Mouse (Mus musculus) heart, adult 11 months (tissue): Measurements from ENCODE around the gene Ankrd42.
A peak's percentile ranks its signal among the peaks of the same experiment; 100 is the strongest.

Experiments used
- DNase-seq: peaks from one replicate; pipeline ENCODE4 v3.0.0; 2022

Gene Ankrd42

DNA sequence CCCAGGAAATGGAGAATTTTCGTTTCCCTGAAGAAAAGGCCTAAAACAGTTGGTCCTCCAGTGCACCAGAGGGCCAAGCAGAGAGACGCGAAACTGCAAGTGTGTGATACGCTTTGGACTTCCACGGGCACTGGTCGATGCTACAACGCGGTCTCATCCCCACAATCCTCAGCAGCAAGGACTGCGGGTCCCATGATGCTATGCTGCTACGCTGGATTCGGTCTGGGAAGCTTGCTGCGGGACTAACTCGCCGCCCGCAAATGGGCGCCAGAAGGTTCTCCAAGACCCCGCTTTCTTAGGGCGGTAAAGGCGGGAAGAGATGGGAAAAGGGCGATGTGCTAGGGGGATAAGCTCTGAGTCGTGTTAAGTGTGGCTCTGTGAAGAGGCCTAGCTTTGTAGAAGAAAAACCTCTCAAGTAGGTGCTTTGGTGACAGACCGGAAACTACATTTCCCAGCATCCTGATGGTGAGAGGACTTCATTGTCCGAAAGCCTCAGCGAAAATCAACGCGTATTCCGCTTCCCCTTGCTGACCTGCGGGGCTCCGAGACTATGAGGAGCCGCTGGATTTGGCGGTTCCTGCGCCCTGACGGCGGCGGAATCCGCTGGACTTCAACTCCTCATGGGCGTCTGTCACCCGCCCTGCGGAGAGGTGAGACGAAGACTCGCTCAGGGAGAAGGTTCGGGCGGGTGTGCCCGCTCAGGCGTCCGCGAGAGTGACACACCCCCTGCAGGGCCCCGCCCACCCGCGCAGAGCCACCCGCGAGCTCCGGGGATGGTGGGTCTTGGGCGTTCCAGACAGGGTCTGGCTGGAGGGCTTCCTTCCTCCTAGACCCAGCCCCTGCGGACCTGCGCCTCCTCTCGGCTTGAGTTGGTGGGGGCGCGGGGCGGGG lies 75.7 kb downstream of the Ankrd42 start, which contains the start of gene Ccdc90b:
Ccdc90b (plus strand) TSS at position 164 of the 891 bp plus-strand sequence.
- DNase-seq = peak; percentile 99

- DNase-seq = no peak
Observed at GRCm38 (mm10) chr7:92558744-92559143, 78.2 kb downstream of the Ankrd42 start.

- no peak for DNase-seq
Observed at GRCm38 (mm10) chr7:92550990-92551392, 86.0 kb downstream of the Ankrd42 start.

DNA sequence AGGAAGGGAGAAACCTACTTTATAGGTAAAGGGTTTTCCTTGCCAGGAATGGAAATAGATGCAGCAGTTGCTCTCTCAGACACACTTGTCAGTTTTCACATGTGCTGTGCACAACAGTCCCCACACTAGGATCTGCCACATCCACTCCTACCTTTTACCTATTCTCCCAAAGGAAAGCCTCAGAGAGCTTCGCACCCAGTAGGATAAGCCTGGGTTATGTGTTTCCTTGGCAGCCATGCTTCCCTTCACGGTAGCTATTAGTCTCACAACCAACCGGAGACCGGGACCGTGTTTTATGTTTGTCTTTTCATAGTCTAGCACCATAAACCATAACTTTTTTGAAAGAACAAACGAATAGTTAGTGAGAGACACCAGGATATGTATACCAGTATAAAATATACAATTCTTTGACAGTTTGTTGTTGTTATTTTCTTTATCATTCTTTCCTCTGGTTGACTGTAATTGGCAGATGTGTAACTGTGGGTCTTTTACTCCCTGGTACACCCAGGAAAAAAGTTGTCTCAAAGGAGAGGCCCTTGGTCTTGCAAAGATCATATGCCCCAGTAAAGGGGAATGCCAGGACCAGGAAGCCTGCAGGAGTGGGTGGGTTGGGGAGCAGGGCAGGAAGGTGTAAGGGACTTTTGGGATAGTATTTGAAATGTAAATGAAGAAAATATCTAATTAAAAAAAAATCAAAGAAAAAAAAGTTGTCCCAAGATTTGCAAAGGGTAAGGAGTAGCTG lies 86.5 kb downstream of the Ankrd42 start:
- DNase-seq = peak; percentile 17

GRCm38 (mm10) chr7:92546763-92547162 lies 90.2 kb downstream of the Ankrd42 start:
- no peak for DNase-seq

- DNase-seq = no peak
Observed at GRCm38 (mm10) chr7:92532351-92533036, 104.4 kb downstream of the Ankrd42 start.
